Mouse (Mus musculus): ENCODE results near the gene Mapk6. TPM values are rescaled to one million over a fixed set of nuclear protein-coding genes. Genes with fewer than 3 reads are reported as not detected.

Mapk6 gene
- polyA plus RNA-seq, 1 experiment from 2014 or later = 141 TPM

- H3K27me3 ChIP-seq (replicated peaks; ENCODE audit: control insufficient read depth, insufficient read depth, low read length) = no peaks in the 10 kb centered on the region
- H3K4me3 ChIP-seq (ENCODE audit: low read depth, low read length) = no peak overlapping the region
- ATAC-seq (no peak), DNase-seq (ENCODE audit: low spot score) (no peak)
- H3K4me1 ChIP-seq (ENCODE audit: control insufficient read depth, insufficient read depth, low read length) = no peaks in the 10 kb centered on the region
- no peak overlapping the region for H3K9ac ChIP-seq (ENCODE audit: low read length)
- H3K27ac ChIP-seq (ENCODE audit: low read depth, low read length) = no peak overlapping the region
- no peak overlapping the region for H3K4me2 ChIP-seq (ENCODE audit: low read length)
- WGBS = 89% methylated on average over 2 of the region's 2 CpGs
- no peaks in the 10 kb centered on the region for H3K9me3 ChIP-seq (replicated peaks; ENCODE audit: control insufficient read depth, low read length)
- H3K36me3 ChIP-seq (ENCODE audit: control insufficient read depth, insufficient read depth, low read length) = no peaks in the 10 kb centered on the region
Observed at GRCm38 (mm10) chr9:75429040-75429439, 19.2 kb upstream of the Mapk6 start.

GRCm38 (mm10) chr9:75428274-75428600 lies 18.4 kb upstream of the Mapk6 start:
- 64% methylated on average over 2 of the region's 2 CpGs for WGBS
- DNase-seq (ENCODE audit: low spot score) (no peak), ATAC-seq (no peak)
- Histone ChIP-seq H3K27me3 (replicated peaks; ENCODE audit: control insufficient read depth, insufficient read depth, low read length) (no peaks in the 10 kb centered on the region), H3K4me1 (ENCODE audit: control insufficient read depth, insufficient read depth, low read length) (no peaks in the 10 kb centered on the region), H3K27ac (ENCODE audit: low read depth, low read length) (no peak overlapping the region), H3K4me2 (ENCODE audit: low read length) (no peak overlapping the region), H3K9me3 (replicated peaks; ENCODE audit: control insufficient read depth, low read length) (no peaks in the 10 kb centered on the region), H3K36me3 (ENCODE audit: control insufficient read depth, insufficient read depth, low read length) (no peaks in the 10 kb centered on the region), H3K9ac (ENCODE audit: low read length) (no peak overlapping the region), H3K4me3 (ENCODE audit: low read depth, low read length) (no peak overlapping the region)

GRCm38 (mm10) chr9:75427366-75428273 lies 17.8 kb upstream of the Mapk6 start:
- H3K36me3 ChIP-seq (ENCODE audit: control insufficient read depth, insufficient read depth, low read length) = no peaks in the 10 kb centered on the region
- no peaks in the 10 kb centered on the region for H3K9me3 ChIP-seq (replicated peaks; ENCODE audit: control insufficient read depth, low read length)
- ATAC-seq = peak; percentile 83; the same call in 1 of the 2 replicates
- WGBS = 77% methylated on average over 9 of the region's 9 CpGs
- no peak overlapping the region for H3K27ac ChIP-seq (ENCODE audit: low read depth, low read length)
- H3K4me1 ChIP-seq (ENCODE audit: control insufficient read depth, insufficient read depth, low read length) = no peaks in the 10 kb centered on the region
- no peak overlapping the region for H3K4me2 ChIP-seq (ENCODE audit: low read length)
- peak; percentile 84 for DNase-seq (ENCODE audit: low spot score)
- H3K27me3 ChIP-seq (replicated peaks; ENCODE audit: control insufficient read depth, insufficient read depth, low read length) = no peaks in the 10 kb centered on the region
- H3K9ac ChIP-seq (ENCODE audit: low read length) = no peak overlapping the region
- no peak overlapping the region for H3K4me3 ChIP-seq (ENCODE audit: low read depth, low read length)

GRCm38 (mm10) chr9:75425796-75426391 lies 16.1 kb upstream of the Mapk6 start:
- 87% methylated on average over 7 of the region's 7 CpGs for WGBS
- H3K9ac ChIP-seq (ENCODE audit: low read length) = no peak overlapping the region
- H3K9me3 ChIP-seq (replicated peaks; ENCODE audit: control insufficient read depth, low read length) = no peaks in the 10 kb centered on the region
- ATAC-seq (no peak), DNase-seq (ENCODE audit: low spot score) (no peak)
- H3K4me2 ChIP-seq (ENCODE audit: low read length) = no peak overlapping the region
- no peaks in the 10 kb centered on the region for H3K4me1 ChIP-seq (ENCODE audit: control insufficient read depth, insufficient read depth, low read length)
- H3K27me3 ChIP-seq (replicated peaks; ENCODE audit: control insufficient read depth, insufficient read depth, low read length) = no peaks in the 10 kb centered on the region
- H3K4me3 ChIP-seq (ENCODE audit: low read depth, low read length) = no peak overlapping the region
- H3K36me3 ChIP-seq (ENCODE audit: control insufficient read depth, insufficient read depth, low read length) = no peaks in the 10 kb centered on the region
- no peak overlapping the region for H3K27ac ChIP-seq (ENCODE audit: low read depth, low read length)

- Histone ChIP-seq H3K27ac (ENCODE audit: low read depth, low read length) (no peak overlapping the region), H3K4me2 (ENCODE audit: low read length) (no peak overlapping the region), H3K4me1 (ENCODE audit: control insufficient read depth, insufficient read depth, low read length) (no peaks in the 10 kb centered on the region), H3K9me3 (replicated peaks; ENCODE audit: control insufficient read depth, low read length) (no peaks in the 10 kb centered on the region), H3K4me3 (ENCODE audit: low read depth, low read length) (no peak overlapping the region), H3K9ac (ENCODE audit: low read length) (no peak overlapping the region), H3K27me3 (replicated peaks; ENCODE audit: control insufficient read depth, insufficient read depth, low read length) (no peaks in the 10 kb centered on the region), H3K36me3 (ENCODE audit: control insufficient read depth, insufficient read depth, low read length) (no peaks in the 10 kb centered on the region)
- DNase-seq (ENCODE audit: low spot score) (no peak), ATAC-seq (no peak)
- WGBS = 70% methylated on average over 6 of the region's 6 CpGs
Observed at GRCm38 (mm10) chr9:75424358-75425150, 14.7 kb upstream of the Mapk6 start.

GRCm38 (mm10) chr9:75423683-75424082 lies 13.9 kb upstream of the Mapk6 start:
- Histone ChIP-seq H3K27me3 (replicated peaks; ENCODE audit: control insufficient read depth, insufficient read depth, low read length) (no peaks in the 10 kb centered on the region), H3K4me3 (ENCODE audit: low read depth, low read length) (no peak overlapping the region), H3K36me3 (ENCODE audit: control insufficient read depth, insufficient read depth, low read length) (no peaks in the 10 kb centered on the region), H3K27ac (ENCODE audit: low read depth, low read length) (no peak overlapping the region), H3K4me1 (ENCODE audit: control insufficient read depth, insufficient read depth, low read length) (no peaks in the 10 kb centered on the region), H3K4me2 (ENCODE audit: low read length) (no peak overlapping the region), H3K9me3 (replicated peaks; ENCODE audit: control insufficient read depth, low read length) (no peaks in the 10 kb centered on the region), H3K9ac (ENCODE audit: low read length) (no peak overlapping the region)
- 76% methylated on average over 5 of the region's 5 CpGs for WGBS
- ATAC-seq (no peak), DNase-seq (ENCODE audit: low spot score) (no peak)

- H3K4me2 ChIP-seq (ENCODE audit: low read length) = no peak overlapping the region
- H3K4me3 ChIP-seq (ENCODE audit: low read depth, low read length) = no peak overlapping the region
- 94% methylated on average over 3 of the region's 3 CpGs for WGBS
- no peak for DNase-seq (ENCODE audit: low spot score)
- no peaks in the 10 kb centered on the region for H3K4me1 ChIP-seq (ENCODE audit: control insufficient read depth, insufficient read depth, low read length)
- no peaks in the 10 kb centered on the region for H3K36me3 ChIP-seq (ENCODE audit: control insufficient read depth, insufficient read depth, low read length)
- no peak overlapping the region for H3K27ac ChIP-seq (ENCODE audit: low read depth, low read length)
- no peak for ATAC-seq
- H3K9ac ChIP-seq (ENCODE audit: low read length) = no peak overlapping the region
- H3K9me3 ChIP-seq (replicated peaks; ENCODE audit: control insufficient read depth, low read length) = no peaks in the 10 kb centered on the region
- H3K27me3 ChIP-seq (replicated peaks; ENCODE audit: control insufficient read depth, insufficient read depth, low read length) = no peaks in the 10 kb centered on the region
Observed at GRCm38 (mm10) chr9:75422251-75422691, 12.5 kb upstream of the Mapk6 start.

GRCm38 (mm10) chr9:75414204-75414603 lies 4.4 kb upstream of the Mapk6 start:
- Histone ChIP-seq H3K27me3 (replicated peaks; ENCODE audit: control insufficient read depth, insufficient read depth, low read length) (no peaks in the 10 kb centered on the region), H3K4me1 (ENCODE audit: control insufficient read depth, insufficient read depth, low read length) (peaks cover 5% of the 10 kb centered on the region; the same call in 1 of the 2 replicates), H3K27ac (ENCODE audit: low read depth, low read length) (no peak overlapping the region), H3K9me3 (replicated peaks; ENCODE audit: control insufficient read depth, low read length) (no peaks in the 10 kb centered on the region), H3K4me2 (ENCODE audit: low read length) (no peak overlapping the region), H3K9ac (ENCODE audit: low read length) (no peak overlapping the region), H3K4me3 (ENCODE audit: low read depth, low read length) (no peak overlapping the region), H3K36me3 (ENCODE audit: control insufficient read depth, insufficient read depth, low read length) (no peaks in the 10 kb centered on the region)
- ATAC-seq (no peak), DNase-seq (ENCODE audit: low spot score) (no peak)
- WGBS = 40% methylated on average over 5 of the region's 5 CpGs
